8 mouse cellular contexts compared by ENCODE assay signal in the genomic region with DNA sequence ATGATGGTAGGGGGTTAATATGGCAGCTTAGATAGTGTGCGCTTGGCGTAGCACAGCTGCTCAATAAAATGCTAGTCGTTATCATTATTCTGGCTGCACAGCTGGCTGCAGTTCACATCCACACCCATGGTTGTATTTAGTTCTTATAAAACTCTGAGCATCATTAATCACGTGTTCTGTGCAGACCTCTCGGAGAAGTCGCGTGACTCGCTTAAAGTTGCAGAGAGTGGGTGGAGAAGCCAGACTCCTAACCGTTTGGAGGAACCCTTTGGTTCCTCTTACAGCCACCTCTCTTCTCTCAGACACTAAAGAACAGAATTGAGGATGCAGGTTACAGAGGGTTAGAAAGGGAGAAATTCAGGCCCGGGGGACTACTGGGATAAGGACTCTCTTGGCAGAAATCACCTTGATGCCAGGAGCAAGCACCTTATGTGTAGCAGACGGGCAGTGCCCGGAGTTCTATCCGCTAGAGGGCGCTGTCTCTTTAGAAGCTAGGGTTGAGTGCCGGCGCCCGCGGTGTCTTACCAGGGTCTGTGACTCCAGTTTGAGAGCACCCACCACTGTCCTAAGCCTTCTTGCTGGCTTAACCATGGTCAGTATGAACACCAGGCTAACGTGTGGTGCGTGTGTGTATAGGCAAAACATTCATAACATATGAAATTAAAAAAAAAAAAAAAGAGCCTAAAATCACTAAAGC. TPM values are rescaled to one million over a fixed set of nuclear protein-coding genes. Genes with fewer than 3 reads are reported as not detected.
DNase-seq lines count a peak whose midpoint lies in the region; ATAC-seq and TF ChIP-seq lines count a peak whose summit lies in the region.

No protein-coding gene starts in this region.

- H3K79me2 ChIP-seq in myocyte (ENCODE audit: control insufficient read depth, insufficient read depth) = no peaks in the 10 kb centered on the region

- no peak for TF ChIP-seq POLR2A in myocyte (IDR thresholded peaks at IDR 0.05; ENCODE audit: insufficient read length, low read depth)

- no peaks in the 10 kb centered on the region for H3K27me3 ChIP-seq in hindbrain, embryonic 10.5 days (ENCODE audit: insufficient read depth, poor library complexity, severe bottlenecking)
- H3K27me3 ChIP-seq in hindbrain, embryonic 12.5 days = no peaks in the 10 kb centered on the region
- H3K27me3 ChIP-seq in kidney, embryonic 14.5 days (ENCODE audit: control insufficient read depth, insufficient read depth, low read length) = no peaks in the 10 kb centered on the region
- H3K27me3 ChIP-seq in myocyte (ENCODE audit: control insufficient read depth, insufficient read depth, insufficient read length) = no peaks in the 10 kb centered on the region
- no peaks in the 10 kb centered on the region for H3K27me3 ChIP-seq in splenic B cell, adult 2 months (ENCODE audit: control insufficient read depth, insufficient read depth, low read length, poor library complexity, severe bottlenecking)

- no peak overlapping the region for H3K9ac ChIP-seq in hindbrain, embryonic 12.5 days
- H3K9ac ChIP-seq in kidney, embryonic 14.5 days (ENCODE audit: low read depth, low read length) = no peak overlapping the region

- H3K4me3 ChIP-seq in hindbrain, embryonic 10.5 days = no peak overlapping the region
- H3K4me3 ChIP-seq in hindbrain, embryonic 12.5 days = no peak overlapping the region
- no peak overlapping the region for H3K4me3 ChIP-seq in kidney, embryonic 14.5 days (ENCODE audit: low read length)
- H3K4me3 ChIP-seq in myocyte = no peak overlapping the region

- no peaks in the 10 kb centered on the region for H3K36me3 ChIP-seq in hindbrain, embryonic 10.5 days
- H3K36me3 ChIP-seq in hindbrain, embryonic 12.5 days = no peaks in the 10 kb centered on the region
- no peaks in the 10 kb centered on the region for H3K36me3 ChIP-seq in kidney, embryonic 14.5 days (ENCODE audit: control insufficient read depth, insufficient read depth, low read length)
- H3K36me3 ChIP-seq in myocyte (ENCODE audit: control insufficient read depth, insufficient read depth) = no peaks in the 10 kb centered on the region
- no peaks in the 10 kb centered on the region for H3K36me3 ChIP-seq in splenic B cell, adult 2 months (ENCODE audit: control insufficient read depth, insufficient read depth, low read length, poor library complexity, severe bottlenecking)

- no peak for ATAC-seq in hindbrain, embryonic 12.5 days (ENCODE audit: low FRiP score)
- ATAC-seq in kidney, embryonic 14.5 days (ENCODE audit: low FRiP score, low TSS enrichment) = peak; percentile 56; the same call in 1 of the 2 replicates

- H3K27ac ChIP-seq in hindbrain, embryonic 10.5 days = no peak overlapping the region
- no peak overlapping the region for H3K27ac ChIP-seq in hindbrain, embryonic 12.5 days
- H3K27ac ChIP-seq in kidney, embryonic 14.5 days (ENCODE audit: low read depth, low read length) = no peak overlapping the region

- 46% methylated on average over 20 of the region's 20 CpGs for WGBS in hindbrain, embryonic 10.5 days
- 45% methylated on average over 20 of the region's 20 CpGs for WGBS in hindbrain, embryonic 12.5 days
- 39% methylated on average over 20 of the region's 20 CpGs for WGBS in kidney, embryonic 14.5 days

- H3K4me1 ChIP-seq in hindbrain, embryonic 10.5 days (replicated peaks) = peaks cover 13% of the 10 kb centered on the region; the same call in 1 of the 2 replicates
- no peaks in the 10 kb centered on the region for H3K4me1 ChIP-seq in hindbrain, embryonic 12.5 days
- H3K4me1 ChIP-seq in kidney, embryonic 14.5 days (ENCODE audit: control insufficient read depth, insufficient read depth, low read length) = peaks cover 5% of the 10 kb centered on the region; the same call in 1 of the 2 replicates

- H3ac ChIP-seq in myocyte (ENCODE audit: control insufficient read depth, insufficient read length) = no peak overlapping the region

- no peak overlapping the region; the same call in 1 of the 2 replicates for H3K4me2 ChIP-seq in hindbrain, embryonic 12.5 days (replicated peaks)
- peak overlapping the region; percentile 26 for H3K4me2 ChIP-seq in kidney, embryonic 14.5 days (replicated peaks; ENCODE audit: low read depth, low read length)
- H3K4me2 ChIP-seq in myocyte (ENCODE audit: low read depth) = peak overlapping the region; percentile 79

- DNase-seq in hindbrain, embryonic 10.5 days (ENCODE audit: low spot score) = peak; percentile 73
- DNase-seq in embryo, embryonic 11.5 days (ENCODE audit: low read depth, low spot score) = peak; percentile 35
- peak; percentile 65 for DNase-seq in heart, adult 8-10 months (ENCODE audit: low spot score)
- DNase-seq in liver = peak; percentile 81
- peak; percentile 77 for DNase-seq in splenic B cell, adult 2 months (ENCODE audit: low read depth, low spot score)

- no peaks in the 10 kb centered on the region for H3K9me3 ChIP-seq in hindbrain, embryonic 10.5 days
- no peaks in the 10 kb centered on the region for H3K9me3 ChIP-seq in hindbrain, embryonic 12.5 days (replicated peaks)
- H3K9me3 ChIP-seq in kidney, embryonic 14.5 days (ENCODE audit: control insufficient read depth, low read length) = no peaks in the 10 kb centered on the region; the same call in 1 of the 2 replicates

TF ChIP-seq in myocyte, 11 proteins besides CTCF, POLR2A, EP300 and RAD21:
- no peak for TF ChIP-seq TCF3 (IDR thresholded peaks at IDR 0.05; ENCODE audit: insufficient read length, low read depth)
- TF ChIP-seq POLR2AphosphoS2 (IDR thresholded peaks at IDR 0.05; ENCODE audit: insufficient read length, low read depth) = no peak
- no peak for TF ChIP-seq CEBPB (IDR thresholded peaks at IDR 0.05; ENCODE audit: insufficient read depth, poor library complexity, severe bottlenecking)
- TF ChIP-seq USF1 (IDR thresholded peaks at IDR 0.05; ENCODE audit: low read depth) = no peak
- no peak for TF ChIP-seq MYOG (IDR thresholded peaks at IDR 0.05; ENCODE audit: control insufficient read depth in 1 of 3, insufficient read depth in 1 of 3, insufficient read length in 2 of 3, low read depth in 2 of 3)
- no peak for TF ChIP-seq SRF (IDR thresholded peaks at IDR 0.05; ENCODE audit: control insufficient read depth, insufficient read length, low read depth)
- TF ChIP-seq REST (IDR thresholded peaks at IDR 0.05; ENCODE audit: insufficient read depth, insufficient read length) = no peak
- TF ChIP-seq E2F4 (IDR thresholded peaks at IDR 0.05; ENCODE audit: insufficient read depth) = no peak
- no peak for TF ChIP-seq MYOD1 (IDR thresholded peaks at IDR 0.05; ENCODE audit: control insufficient read depth in 1 of 3, insufficient read length in 2 of 3, low read depth in 2 of 3)
- no peak for TF ChIP-seq MAX (IDR thresholded peaks at IDR 0.05; ENCODE audit: low read depth)

RNA-seq across cellular contexts. Expression of gene Pdzk1, which starts 16.5 kb away (rescaled TPM):
- 0.25 and 0.29 TPM in 2 replicates for polyA plus RNA-seq in hindbrain, embryonic 10.5 days (2016; fragmentation: Nextera tagmentation; extraction: Ambion mirVana)
- 0.09 TPM in 1 of 2 replicates, not detected in the other for polyA plus RNA-seq in hindbrain, embryonic 12.5 days (2016; fragmentation: Nextera tagmentation; extraction: Ambion mirVana)
- not detected for total RNA-seq in heart, adult 8-10 months (2022)
- polyA plus RNA-seq in kidney, embryonic 14.5 days (2014; fragmentation: Nextera tagmentation; extraction: Ambion mirVana) = 36.0 and 63.3 TPM in 2 replicates
- polyA plus RNA-seq in myocyte (2012; fragmentation: generic; extraction: Trizol) = 0.08 TPM

RNA-seq across cellular contexts. Expression of gene Cd160, which starts 16.6 kb away (rescaled TPM):
- 0.06 and 0.14 TPM in 2 replicates for polyA plus RNA-seq in hindbrain, embryonic 10.5 days (2016; fragmentation: Nextera tagmentation; extraction: Ambion mirVana)
- polyA plus RNA-seq in hindbrain, embryonic 12.5 days (2016; fragmentation: Nextera tagmentation; extraction: Ambion mirVana) = 0.13 and 0.19 TPM in 2 replicates
- not detected for total RNA-seq in heart, adult 8-10 months (2022)
- 0.08 and 0.17 TPM in 2 replicates for polyA plus RNA-seq in kidney, embryonic 14.5 days (2014; fragmentation: Nextera tagmentation; extraction: Ambion mirVana)
- 0.06 TPM for polyA plus RNA-seq in myocyte (2012; fragmentation: generic; extraction: Trizol)

Comparison
In these comparisons a context has a peak if more than half of its experiments do, and no peak if none do; other contexts are left out.
1. RNA of gene Pdzk1, which starts 16.5 kb away (polyA plus RNA-seq): 36.0 to 63.3 TPM in kidney, embryonic 14.5 days; 0.25 to 0.29 TPM in hindbrain, embryonic 10.5 days, 0.09 TPM in hindbrain, embryonic 12.5 days and 0.08 TPM in myocyte (single experiment); every median in the first group is over 10 times any median in the second.
2. Peak in every context shown above with its lines, with median percentiles within 50 percentile points of each other: DNase-seq.